Mouse (Mus musculus) brown adipose tissue, adult 24 weeks (tissue): ENCODE data around the gene Arhgef18. TPM values are rescaled to one million over a fixed set of nuclear protein-coding genes. Genes with fewer than 3 reads are reported as not detected.
A peak's percentile ranks its signal among the peaks of the same experiment; 100 is the strongest.

ENCODE experiments used
- H3K27ac ChIP-seq: fragments of 200-500 bp; replicated peaks from 2 replicates; pipeline ENCODE4 v1.5.1; 2012; ENCODE audit warnings: low read depth, mild to moderate bottlenecking, low read length
- H3K4me1 ChIP-seq: fragments of 200-500 bp; 2 replicates; pipeline ENCODE4 v1.6.1; 2012; ENCODE audit warnings: low read length, mixed read lengths; ENCODE audit not compliant: control insufficient read depth, insufficient read depth, insufficient read length
- H3K4me3 ChIP-seq: fragments of 200-500 bp; 2 replicates; pipeline ENCODE4 v1.5.1; 2012; ENCODE audit warnings: low read depth, mild to moderate bottlenecking, low read length, moderate library complexity; ENCODE audit not compliant: insufficient read depth
- polyA plus RNA-seq: library from polyadenylated mRNA; stranded (reverse); fragments of >200 nt; gene quantifications from 2 replicates; pipeline ENCODE4 v1.2.4, GENCODE M21; 2012; ENCODE audit not compliant: missing spikeins, insufficient read depth, insufficient read length

The Arhgef18 gene
- polyA plus RNA-seq, 1 experiment, result 9.0 TPM

DNA sequence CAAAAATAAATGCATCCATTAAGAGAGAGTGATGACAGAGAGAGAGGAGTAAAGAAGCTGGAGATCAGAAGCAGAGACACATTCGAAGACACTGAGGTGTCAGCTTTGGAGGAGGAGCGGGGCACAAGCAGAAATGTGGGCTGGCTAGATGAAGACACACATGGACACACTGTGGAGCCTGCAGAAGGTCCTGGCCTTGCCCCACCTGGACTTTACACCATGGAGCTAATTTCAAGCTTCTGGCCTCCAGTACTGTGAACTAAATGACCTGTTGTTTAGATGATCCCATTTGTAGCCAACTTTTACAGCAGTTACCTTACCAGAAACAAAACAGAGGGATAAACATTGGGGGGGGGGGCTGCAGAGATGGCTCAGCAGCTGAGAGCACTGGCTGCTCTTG lies 70.4 kb downstream of the Arhgef18 start:
- Histone ChIP-seq H3K4me3 (no peak overlapping the region), H3K27ac (no peak overlapping the region), H3K4me1 (peaks cover 2% of the 10 kb centered on the region; the same call in 1 of the 2 replicates)

DNA sequence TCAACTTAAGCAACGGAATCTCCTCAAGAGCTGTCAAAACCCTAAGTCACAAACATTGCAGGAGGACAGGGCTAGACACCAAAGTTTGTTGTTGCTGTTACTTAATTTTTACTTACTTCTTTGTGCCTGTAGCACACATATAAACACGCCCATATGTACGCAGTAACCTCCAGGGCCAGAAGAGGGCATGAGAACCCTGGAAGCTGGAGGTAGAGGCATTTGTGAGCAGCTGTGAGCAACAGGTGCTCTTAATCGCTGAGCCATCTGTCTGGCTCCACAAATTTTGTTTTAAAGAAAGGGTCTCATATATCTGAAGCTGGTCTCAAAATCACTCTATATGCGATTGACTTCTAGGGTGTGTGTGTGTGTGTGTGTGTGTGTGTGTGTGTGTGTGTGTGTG lies 71.5 kb downstream of the Arhgef18 start:
- Histone ChIP-seq H3K4me1 (peaks cover 4% of the 10 kb centered on the region; the same call in 1 of the 2 replicates), H3K27ac (no peak overlapping the region), H3K4me3 (no peak overlapping the region)

DNA sequence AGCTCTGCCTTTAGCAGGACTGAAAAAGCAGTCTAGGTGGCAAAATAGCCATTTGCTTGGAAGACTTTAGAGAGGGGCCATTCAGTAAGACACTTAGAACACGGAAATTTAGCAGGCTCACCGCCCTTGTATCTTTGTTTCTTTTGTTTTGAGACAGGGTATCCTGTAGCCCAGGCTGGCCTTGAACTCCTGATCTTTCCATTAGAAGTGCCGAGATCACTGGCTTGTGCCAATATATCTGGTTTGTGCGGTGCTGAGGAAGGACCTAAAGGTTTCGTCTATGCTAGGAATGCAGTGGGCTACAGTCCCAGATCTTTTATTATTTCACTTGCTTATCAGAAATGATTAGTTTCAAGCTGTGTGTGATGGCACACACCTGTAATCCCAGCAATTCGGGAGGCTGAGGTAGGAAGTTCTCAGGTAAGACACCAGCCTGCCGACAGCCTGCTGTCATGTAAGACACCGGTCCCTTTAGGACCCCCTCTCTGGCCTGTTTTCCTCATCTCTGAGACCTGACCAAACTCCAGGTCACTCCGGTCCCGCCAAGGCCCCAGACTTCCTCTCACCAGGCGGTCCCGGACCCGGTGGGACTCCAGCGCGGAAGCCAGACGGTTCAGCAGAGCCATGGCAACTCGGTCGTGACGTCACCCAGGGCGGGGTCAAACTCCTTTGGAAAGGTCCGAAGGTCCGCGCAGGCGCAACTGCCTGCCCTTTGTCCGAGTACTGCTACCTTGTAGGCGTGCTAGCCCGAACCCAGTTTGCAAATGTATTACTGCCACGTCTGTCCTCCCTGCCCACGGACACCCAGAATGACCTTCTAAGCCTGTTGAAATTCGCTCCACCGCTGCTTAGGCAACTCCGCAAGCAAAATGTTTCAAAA lies 74.4 kb downstream of the Arhgef18 start, which contains the start of gene Pex11g:
Gene Pex11g, minus strand, starts transcription at position 675 of the 880 bp plus-strand sequence.
- Histone ChIP-seq H3K4me3 (peak within 1 kb of the TSS; percentile 77), H3K4me1 (peaks cover 4% of the 10 kb centered on the region; the same call in 1 of the 2 replicates), H3K27ac (peak within 1 kb of the TSS; percentile 87)

DNA sequence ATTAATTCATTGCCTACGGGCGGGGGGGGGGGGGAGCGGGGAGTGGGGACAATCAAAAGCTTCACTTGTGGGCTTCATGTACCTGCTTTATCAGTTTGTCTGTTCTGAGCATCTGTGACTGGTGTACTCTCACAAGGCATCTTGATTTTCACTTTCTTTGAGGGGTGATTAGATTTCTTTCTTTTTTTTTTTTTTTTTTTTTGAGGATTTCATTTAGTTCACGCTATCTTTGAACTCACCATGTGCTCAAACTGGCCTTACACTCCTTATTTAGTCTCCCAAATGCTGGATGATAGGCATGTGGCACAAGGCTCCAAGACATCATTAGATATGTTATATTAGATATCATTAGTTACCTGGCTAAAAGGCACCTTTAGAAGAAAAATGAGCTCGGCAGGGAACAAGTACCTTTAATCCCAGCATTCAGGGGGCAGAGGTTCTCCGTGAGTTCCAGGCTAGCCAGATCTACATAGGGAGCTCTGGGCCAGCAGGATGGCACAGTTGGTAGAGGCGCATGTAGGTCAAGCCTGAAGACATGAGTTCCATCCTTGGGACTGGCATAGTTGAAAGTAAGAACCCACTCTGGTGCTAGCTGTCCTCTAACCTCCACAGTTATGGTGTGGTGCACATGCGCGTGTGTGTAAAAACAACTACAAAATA lies 75.2 kb downstream of the Arhgef18 start:
- peak overlapping the region; percentile 77 for H3K4me3 ChIP-seq
- peaks cover 4% of the 10 kb centered on the region; the same call in 1 of the 2 replicates for H3K4me1 ChIP-seq
- H3K27ac ChIP-seq, result peak overlapping the region; percentile 69

DNA sequence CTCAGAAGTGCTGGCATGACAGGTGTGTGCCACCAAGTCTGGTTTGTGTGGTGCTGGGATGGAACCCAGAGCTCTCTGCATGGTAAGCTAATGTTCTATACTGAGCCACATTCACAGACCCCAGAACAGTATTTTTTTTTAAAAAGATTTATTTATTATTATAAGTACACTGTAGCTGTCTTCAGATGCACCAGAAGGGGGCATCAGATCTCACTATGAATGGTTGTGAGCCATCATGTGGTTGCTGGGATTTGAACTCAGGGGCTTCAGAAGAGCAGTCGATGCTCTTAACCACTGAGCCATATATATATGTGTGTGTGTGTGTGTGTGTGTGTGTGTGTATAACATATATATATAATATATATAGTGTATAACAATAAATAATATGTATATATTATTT lies 76.0 kb downstream of the Arhgef18 start:
- Histone ChIP-seq H3K4me3 (no peak overlapping the region), H3K27ac (no peak overlapping the region), H3K4me1 (peaks cover 4% of the 10 kb centered on the region; the same call in 1 of the 2 replicates)

DNA sequence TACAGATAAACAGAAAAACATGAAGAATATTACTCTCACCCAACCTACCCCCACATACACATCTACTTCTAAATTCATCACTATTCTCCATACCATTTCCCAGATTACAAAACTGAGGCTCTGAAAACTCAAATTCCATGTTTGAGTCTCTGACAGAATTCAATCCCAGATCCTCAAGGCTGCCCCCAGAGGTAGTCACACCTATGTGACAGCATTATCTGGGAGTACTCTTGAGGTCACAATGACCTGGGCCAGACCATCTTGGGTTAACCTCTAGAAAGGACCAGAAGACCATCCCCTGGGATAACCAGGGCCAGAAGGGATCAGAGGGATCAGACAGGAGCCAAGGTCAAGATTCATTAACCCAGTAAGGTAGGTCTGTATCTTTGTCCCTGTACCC lies 77.8 kb downstream of the Arhgef18 start, which contains the start of gene Tex45:
Gene Tex45, plus strand, starts transcription at position 301 of the 400 bp plus-strand sequence.
- H3K4me3 ChIP-seq, result no peak within 1 kb of the TSS
- peaks cover 4% of the 10 kb centered on the region; the same call in 1 of the 2 replicates for H3K4me1 ChIP-seq
- no peak within 1 kb of the TSS for H3K27ac ChIP-seq

DNA sequence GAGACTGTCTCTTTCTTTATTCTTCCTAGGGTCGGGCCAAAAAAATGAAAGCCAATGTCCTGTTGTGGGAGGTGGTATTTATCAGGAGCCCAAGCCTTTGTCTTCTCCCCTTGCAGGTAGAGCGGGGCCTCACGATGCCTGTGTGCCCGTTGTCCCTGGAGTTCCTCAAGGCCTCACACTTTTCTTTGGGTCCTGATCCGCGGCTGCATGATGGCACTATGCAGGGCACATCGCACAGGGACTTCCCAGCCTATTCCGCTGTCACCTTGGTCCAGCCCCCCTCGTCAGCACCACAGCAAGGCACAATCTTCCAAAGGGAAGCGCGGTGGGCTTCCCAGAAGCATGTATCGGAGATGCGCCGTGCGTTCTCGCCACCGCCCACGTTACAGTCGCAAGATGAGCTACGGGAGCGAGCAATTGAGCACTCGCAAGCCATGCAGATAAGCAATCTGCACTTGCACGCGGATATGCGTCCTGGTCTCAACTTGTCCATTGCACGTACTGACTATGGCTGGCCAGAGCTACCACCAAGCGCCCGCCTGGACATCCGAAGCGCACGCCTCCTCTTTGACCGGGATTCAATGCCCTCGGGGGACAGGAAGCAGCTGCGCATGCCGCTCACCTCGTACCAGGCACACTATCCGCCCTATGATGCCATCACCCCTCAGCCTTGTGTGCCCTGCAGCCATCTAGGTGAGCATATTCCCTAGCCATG lies 83.1 kb downstream of the Arhgef18 start:
- H3K4me3 ChIP-seq, result peak overlapping the region; percentile 24
- no peak overlapping the region for H3K27ac ChIP-seq
- H3K4me1 ChIP-seq, result peaks cover 4% of the 10 kb centered on the region; the same call in 1 of the 2 replicates

DNA sequence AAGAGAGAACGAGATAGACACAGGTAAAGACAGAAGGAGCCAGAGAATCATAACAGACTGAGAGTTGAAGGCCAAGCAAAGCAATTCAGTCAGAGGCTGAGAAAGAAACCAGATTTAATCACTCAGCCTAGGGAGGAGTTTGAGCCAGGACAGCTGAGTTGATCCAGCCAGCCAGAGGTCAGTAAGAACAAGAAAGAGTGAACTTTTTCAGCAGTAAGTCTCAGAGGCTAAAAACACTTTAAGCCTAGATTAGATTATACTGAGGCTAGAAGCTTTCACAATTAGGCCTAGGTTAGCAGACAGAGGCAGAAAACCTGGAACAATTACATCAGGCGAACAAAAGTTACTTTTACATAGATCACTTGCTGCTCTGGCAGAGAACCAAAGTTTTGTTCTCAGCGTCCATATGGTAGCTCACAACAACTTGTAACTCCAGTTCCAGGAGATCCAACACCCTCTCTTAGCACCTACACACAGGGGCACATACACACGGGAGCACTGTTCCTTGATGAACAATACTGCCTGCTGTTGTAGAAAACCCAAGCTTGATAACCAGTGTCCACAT lies 87.5 kb downstream of the Arhgef18 start:
- peaks cover 4% of the 10 kb centered on the region; the same call in 1 of the 2 replicates for H3K4me1 ChIP-seq
- no peak overlapping the region for H3K27ac ChIP-seq
- no peak overlapping the region for H3K4me3 ChIP-seq

DNA sequence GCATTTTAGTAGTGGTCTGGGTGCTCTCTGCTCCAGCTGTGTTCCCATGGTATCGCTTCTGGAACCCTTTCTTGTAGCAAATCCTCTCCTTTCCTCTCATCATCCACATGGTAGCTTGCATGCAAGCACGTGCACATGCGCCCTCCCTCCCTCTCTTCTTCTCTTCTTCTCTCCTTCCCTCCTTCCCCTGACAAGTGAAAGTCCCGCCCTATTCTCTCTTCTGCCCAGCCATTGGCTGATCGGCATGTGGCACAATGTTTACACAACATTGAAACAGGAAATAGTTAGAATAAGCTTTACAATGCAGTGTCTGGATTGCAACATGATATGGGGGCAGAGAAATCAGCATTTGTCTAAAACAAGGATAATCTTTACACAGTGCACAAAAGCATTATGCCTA lies 88.8 kb downstream of the Arhgef18 start:
- Histone ChIP-seq H3K27ac (no peak overlapping the region), H3K4me1 (no peaks in the 10 kb centered on the region), H3K4me3 (no peak overlapping the region)

DNA sequence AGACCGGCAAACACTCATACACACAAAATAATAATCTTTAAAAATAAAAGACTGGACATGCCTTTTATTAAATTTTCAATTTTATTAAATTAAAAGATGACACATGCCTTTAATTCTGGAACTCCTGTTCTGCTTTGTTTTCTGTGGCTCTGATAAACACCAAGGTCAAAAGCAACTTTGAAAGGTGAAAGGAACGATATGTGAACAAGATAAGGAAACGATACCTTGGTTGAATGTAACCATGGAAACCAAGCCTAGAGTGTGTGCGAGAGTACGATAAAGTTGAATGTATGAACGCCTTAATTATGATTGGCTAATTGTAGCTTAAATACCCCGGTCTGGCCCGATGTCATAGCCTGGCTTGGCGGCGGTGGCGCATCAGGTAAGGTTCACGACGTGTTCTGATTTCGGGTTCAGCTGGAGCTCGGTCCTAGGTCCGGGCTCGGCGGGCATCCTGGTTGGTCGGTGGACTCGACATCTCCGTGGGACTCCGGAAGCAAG lies 89.5 kb downstream of the Arhgef18 start:
- no peaks in the 10 kb centered on the region for H3K4me1 ChIP-seq
- H3K27ac ChIP-seq, result no peak overlapping the region
- H3K4me3 ChIP-seq, result no peak overlapping the region

DNA sequence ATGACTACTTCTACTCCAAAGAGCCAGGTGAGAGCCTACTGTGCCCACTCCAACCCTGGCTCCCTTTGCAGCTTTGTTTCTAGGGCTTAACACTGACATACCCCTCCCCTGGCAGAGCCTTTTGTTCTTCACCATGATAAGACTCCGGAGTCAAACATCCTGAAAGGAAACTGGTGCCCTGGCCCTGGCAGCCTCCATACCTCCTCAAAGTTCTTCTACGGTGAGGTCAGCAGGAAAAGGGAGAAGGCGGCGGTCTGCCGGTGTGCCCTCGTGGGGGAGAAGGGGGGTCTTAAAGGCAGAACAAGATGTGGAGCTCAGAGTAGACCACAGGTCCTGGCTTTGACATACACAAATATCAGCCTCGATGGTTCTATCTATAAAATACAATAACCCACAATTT lies 90.7 kb downstream of the Arhgef18 start:
- no peak overlapping the region for H3K27ac ChIP-seq
- H3K4me3 ChIP-seq, result no peak overlapping the region
- H3K4me1 ChIP-seq, result no peaks in the 10 kb centered on the region

DNA sequence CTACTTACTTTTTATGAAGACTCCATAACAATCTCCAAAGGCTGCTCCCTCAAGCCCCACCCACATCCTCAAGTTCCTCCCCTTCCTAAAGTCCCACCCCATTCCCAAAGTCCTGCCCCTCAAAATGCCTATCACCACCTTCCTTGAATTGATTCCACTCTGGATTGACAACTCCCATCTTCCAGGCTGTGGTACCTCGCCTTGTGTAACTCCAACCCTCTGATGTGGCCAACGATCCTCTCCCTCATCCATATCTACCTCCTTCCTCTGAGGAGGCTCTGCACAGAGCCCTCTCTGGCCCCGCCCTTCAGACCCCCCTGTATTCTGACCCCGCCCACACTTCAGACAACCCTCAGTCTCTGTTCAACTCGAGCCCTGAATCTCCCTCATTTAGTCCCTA lies 92.4 kb downstream of the Arhgef18 start:
- Histone ChIP-seq H3K27ac (no peak overlapping the region), H3K4me3 (no peak overlapping the region), H3K4me1 (no peaks in the 10 kb centered on the region)

DNA sequence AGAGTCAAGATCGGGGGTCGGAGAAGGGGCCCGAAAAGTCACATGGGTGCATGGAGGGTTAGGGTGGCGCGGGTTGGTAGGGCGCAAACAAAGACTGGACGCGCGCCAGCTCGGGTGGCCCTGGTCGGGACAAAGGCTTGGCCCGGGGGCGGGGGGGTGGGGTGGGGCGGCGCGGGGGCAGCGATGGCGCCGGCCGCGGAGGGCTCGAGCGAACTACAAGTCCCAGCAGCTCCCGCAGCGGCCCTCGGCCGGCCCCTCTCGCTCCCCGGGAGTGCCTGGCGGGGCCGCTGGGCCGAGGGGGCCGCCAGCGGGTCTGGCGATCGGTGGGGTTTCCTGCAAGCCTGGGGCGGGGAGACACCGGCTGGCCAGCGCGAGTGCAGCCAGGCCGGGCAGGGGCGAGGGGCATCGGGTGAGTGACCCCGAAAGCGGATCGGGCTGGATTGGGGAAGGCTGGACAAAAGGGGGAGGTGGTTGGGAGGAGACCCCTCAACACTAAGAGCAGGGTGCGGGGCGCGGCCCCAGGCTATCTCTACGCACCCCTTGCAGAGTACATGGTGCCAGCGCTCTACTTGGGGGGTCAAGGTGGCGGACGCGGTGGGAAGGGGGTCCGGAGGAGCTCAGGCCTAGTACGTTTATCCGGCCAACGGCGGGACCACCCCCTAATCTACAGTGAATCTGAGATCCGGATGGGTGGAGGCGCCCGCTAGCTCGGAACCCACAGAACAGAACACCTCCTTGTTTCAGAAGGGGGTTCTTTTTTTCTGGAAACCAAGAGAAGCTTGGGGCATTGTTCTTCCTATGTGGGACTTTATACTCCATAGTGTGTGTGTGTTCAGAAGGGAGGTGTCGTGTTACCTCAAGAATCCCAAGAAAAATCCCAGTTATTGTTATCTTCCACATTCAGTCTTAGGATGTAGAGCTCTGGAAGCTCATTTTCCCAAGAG lies 100.4 kb downstream of the Arhgef18 start, which contains the start of gene Zfp358:
Gene Zfp358, plus strand, starts transcription at position 238 of the 944 bp plus-strand sequence.
- Histone ChIP-seq H3K4me1 (peaks cover 4% of the 10 kb centered on the region; the same call in 1 of the 2 replicates), H3K4me3 (peak within 1 kb of the TSS; percentile 100), H3K27ac (peak within 1 kb of the TSS; percentile 79)
